Mouse (Mus musculus) stomach, embryonic 15.5 days (tissue): ENCODE data around the gene Tgfbr2. TPM values are rescaled to one million over a fixed set of nuclear protein-coding genes. Genes with fewer than 3 reads are reported as not detected.
A peak's percentile ranks its signal among the peaks of the same experiment; 100 is the strongest.

Source experiments
- ATAC-seq: fragments of 200-750 bp; cut with Nextera tagmentation; 2 replicates; pipeline ENCODE4 v1.8.0; 2017; ENCODE audit warnings: low read depth, moderate number of reproducible peaks, moderate TSS enrichment; ENCODE audit not compliant: insufficient read depth, low FRiP score
- H3K27ac ChIP-seq: fragments of 300-500 bp; sonication (generic); 2 replicates; pipeline ENCODE4 v1.5.1; 2015; ENCODE audit warnings: mild to moderate bottlenecking, inconsistent platforms
- H3K27me3 ChIP-seq: fragments of 300-500 bp; sonication (generic); replicated peaks from 2 replicates; pipeline ENCODE4 v1.6.1; 2015; ENCODE audit warnings: inconsistent platforms
- H3K36me3 ChIP-seq: fragments of 300-500 bp; sonication (generic); 2 replicates; pipeline ENCODE4 v1.6.1; 2015; ENCODE audit warnings: inconsistent platforms
- H3K4me1 ChIP-seq: fragments of 300-500 bp; sonication (generic); 2 replicates; pipeline ENCODE4 v1.6.1; 2015; ENCODE audit warnings: inconsistent platforms
- H3K4me2 ChIP-seq: fragments of 300-500 bp; sonication (generic); 2 replicates; pipeline ENCODE4 v1.6.1; 2015; ENCODE audit warnings: mild to moderate bottlenecking, inconsistent platforms
- H3K4me3 ChIP-seq: fragments of 300-500 bp; sonication (generic); replicated peaks from 2 replicates; pipeline ENCODE4 v1.5.1; 2015; ENCODE audit warnings: inconsistent platforms
- H3K9ac ChIP-seq: fragments of 300-500 bp; sonication (generic); 2 replicates; pipeline ENCODE4 v1.6.1; 2015; ENCODE audit warnings: inconsistent platforms
- H3K9me3 ChIP-seq: fragments of 300-500 bp; sonication (generic); 2 replicates; pipeline ENCODE4 v1.6.1; 2016; ENCODE audit warnings: inconsistent platforms
- WGBS: fragments of 180-500 bp; shearing (Covaris S2); methylation state at CpG from one replicate; pipeline ENCODE4 v1.1.7; 2015; 5-methylcytosine and 5-hydroxymethylcytosine counted together
- polyA plus RNA-seq: library from polyadenylated mRNA; unstranded; fragments of >200 nt; fragmentation: Nextera tagmentation; extraction: Ambion mirVana; gene quantifications from 2 replicates; pipeline ENCODE4 v1.2.1, GENCODE M21; 2015

Gene Tgfbr2
- polyA plus RNA-seq = 30.8 and 32.6 TPM in 2 replicates

DNA sequence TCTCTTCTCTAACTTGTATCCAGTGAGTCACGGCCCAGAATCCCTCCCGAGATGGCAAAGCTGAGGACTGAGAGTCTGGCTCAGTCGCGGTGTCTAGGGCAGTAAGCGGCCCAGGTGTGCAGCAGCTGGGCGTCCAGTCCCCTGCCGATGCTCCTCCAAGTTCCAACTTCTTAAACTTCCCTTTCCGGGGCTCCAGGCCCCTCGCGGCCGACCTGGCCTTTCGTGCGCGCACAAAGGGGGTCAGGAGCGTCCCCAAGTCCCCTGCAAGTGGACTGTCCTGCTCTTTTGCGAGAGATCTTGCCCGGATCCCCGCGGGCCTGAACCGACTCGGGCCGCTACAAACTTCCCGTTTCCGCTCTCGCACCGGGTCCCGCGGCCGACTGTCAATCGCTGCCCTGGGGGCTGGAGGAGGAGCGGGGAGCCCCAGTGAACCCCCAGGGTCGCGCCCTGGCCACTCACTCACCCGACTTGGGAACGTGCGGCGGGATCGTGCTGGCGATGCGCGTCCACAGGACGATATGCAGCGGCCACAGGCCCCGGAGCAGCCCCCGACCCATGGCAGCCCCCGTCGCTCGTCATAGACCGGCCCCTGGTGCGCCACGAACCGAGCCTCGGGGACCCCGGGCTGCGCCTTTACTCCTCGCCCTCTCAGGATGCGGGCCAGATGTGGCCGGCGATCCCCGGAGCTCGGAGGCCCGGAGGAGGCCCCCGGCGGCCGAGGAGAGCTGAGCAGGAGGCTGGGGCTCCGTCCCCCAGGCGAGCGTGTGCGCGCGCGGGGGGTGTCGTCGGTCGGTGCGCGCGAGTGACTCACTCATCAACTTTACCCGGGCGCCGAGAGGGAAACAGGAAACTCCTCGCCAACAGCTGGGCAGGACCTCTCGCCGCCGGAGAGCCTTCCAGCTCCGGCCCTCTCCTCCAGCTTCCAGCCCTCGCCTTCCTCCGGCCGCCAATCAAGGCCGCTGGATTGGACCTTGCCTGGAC is at the start of gene Tgfbr2:
TSS of gene Tgfbr2 (minus strand) at position 880 of the 981 bp plus-strand sequence.
- H3K36me3 ChIP-seq = no peaks in the 10 kb centered on the region
- H3K27ac ChIP-seq = peak within 1 kb of the TSS; percentile 94
- WGBS = under 1% methylated on average over 71 of the region's 90 CpGs
- peak within 1 kb of the TSS; percentile 93 for H3K9ac ChIP-seq
- peaks cover 15% of the 10 kb centered on the region for H3K4me1 ChIP-seq
- H3K4me3 ChIP-seq = peak within 1 kb of the TSS; percentile 78
- no peaks in the 10 kb centered on the region for H3K27me3 ChIP-seq
- peak within 1 kb of the TSS; percentile 67 for H3K4me2 ChIP-seq
- ATAC-seq = peak; percentile 85
- no peaks in the 10 kb centered on the region for H3K9me3 ChIP-seq

DNA sequence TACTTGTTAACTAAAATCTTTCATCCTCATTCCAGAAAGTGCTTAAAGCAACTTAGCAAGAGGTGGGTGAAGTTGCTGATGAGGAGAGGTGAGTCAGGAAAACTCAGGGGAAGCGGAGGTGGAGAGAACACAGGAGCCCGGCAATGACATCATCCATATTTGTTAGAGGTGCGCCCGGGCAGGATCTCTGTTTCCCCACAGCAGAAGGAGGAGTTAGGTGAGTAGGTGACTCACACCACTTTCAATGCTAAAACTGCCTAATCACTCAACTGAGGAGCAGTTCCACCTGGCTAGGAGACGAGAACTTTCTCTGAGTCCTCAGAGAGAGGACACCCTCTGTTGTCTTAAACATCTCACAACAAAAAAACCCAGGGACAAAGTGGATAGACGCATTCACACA is 48.2 kb upstream of the Tgfbr2 start:
- H3K4me2 ChIP-seq = no peak overlapping the region
- peak; percentile 63 for ATAC-seq
- no peak overlapping the region for H3K4me3 ChIP-seq
- no peaks in the 10 kb centered on the region for H3K27me3 ChIP-seq
- no peak overlapping the region for H3K9ac ChIP-seq
- H3K9me3 ChIP-seq = no peaks in the 10 kb centered on the region
- H3K27ac ChIP-seq = no peak overlapping the region
- 51% methylated on average over 6 of the region's 6 CpGs for WGBS
- no peaks in the 10 kb centered on the region for H3K36me3 ChIP-seq
- H3K4me1 ChIP-seq = peaks cover 9% of the 10 kb centered on the region; the same call in 1 of the 2 replicates

DNA sequence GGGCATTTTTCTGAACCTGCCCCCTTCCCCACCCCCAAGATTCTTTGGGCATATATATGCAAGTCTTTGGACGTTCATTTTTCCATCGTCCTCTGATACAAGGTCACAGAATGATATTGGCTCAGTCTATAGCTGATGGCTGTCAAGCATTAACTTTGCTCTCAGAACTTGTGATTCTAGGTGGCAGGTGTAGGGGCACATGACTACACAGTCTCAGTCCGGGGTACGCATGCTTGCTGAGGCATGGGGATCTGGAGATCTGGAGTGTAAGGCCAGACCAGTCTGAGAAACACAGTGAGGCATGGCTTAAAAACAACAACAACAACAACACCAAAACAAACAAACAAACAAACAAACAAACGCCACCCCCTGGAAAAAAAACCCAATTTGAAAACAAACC is 47.5 kb upstream of the Tgfbr2 start:
- no peaks in the 10 kb centered on the region for H3K9me3 ChIP-seq
- H3K4me2 ChIP-seq = no peak overlapping the region
- ATAC-seq = no peak
- no peaks in the 10 kb centered on the region for H3K27me3 ChIP-seq
- 77% methylated on average over 5 of the region's 5 CpGs for WGBS
- H3K27ac ChIP-seq = no peak overlapping the region
- H3K4me3 ChIP-seq = no peak overlapping the region
- peaks cover 9% of the 10 kb centered on the region; the same call in 1 of the 2 replicates for H3K4me1 ChIP-seq
- no peak overlapping the region for H3K9ac ChIP-seq
- H3K36me3 ChIP-seq = no peaks in the 10 kb centered on the region

DNA sequence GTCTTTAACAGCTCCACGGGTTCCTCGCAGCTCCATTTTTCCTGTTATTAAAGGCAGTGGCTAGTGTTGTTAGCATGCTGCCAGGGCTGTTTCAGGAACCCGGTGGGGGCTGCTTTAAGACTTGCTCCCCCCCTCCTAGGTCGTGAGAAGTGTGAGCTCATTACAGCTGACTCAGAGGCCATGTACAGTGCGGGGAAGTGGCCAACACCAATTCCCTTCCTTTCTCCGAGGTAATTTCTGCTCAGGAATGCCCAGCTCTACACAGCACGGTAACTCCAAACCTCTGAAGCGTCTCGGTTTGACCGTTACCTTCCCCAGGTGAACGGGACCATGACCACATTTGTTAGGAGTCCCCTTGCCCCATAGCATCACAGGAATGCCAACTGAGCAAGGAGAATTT is 46.8 kb upstream of the Tgfbr2 start:
- 63% methylated on average over 11 of the region's 11 CpGs for WGBS
- H3K27me3 ChIP-seq = no peaks in the 10 kb centered on the region
- peaks cover 9% of the 10 kb centered on the region; the same call in 1 of the 2 replicates for H3K4me1 ChIP-seq

DNA sequence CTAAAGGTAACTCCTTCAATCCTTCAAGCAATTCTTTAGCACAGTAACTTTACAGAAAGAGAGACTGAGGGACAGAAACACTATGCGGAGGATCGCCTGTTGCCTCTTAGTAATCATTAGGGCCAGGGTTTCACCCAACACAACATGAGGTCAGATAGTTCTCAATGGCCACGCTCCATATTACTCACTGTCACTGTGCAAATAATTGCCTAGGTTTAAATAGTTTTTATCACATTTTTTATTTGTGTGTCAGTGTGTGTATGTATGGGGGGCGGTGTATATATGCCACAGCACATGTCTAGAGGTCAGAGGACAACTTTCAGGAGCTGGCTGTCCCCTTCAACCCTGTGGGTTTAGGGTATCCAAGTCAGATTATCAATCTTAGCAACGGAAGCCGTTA is 46.4 kb upstream of the Tgfbr2 start:
- H3K4me2 ChIP-seq = no peak overlapping the region
- no peak for ATAC-seq
- H3K9me3 ChIP-seq = no peaks in the 10 kb centered on the region
- no peaks in the 10 kb centered on the region for H3K27me3 ChIP-seq
- H3K9ac ChIP-seq = no peak overlapping the region
- no peak overlapping the region for H3K27ac ChIP-seq
- H3K36me3 ChIP-seq = no peaks in the 10 kb centered on the region
- H3K4me1 ChIP-seq = peaks cover 9% of the 10 kb centered on the region; the same call in 1 of the 2 replicates
- no peak overlapping the region for H3K4me3 ChIP-seq
- 73% methylated on average over 6 of the region's 6 CpGs for WGBS

More for the DNA sequence above, 46.8 kb upstream of the Tgfbr2 start:
- no peak overlapping the region for H3K4me3 ChIP-seq
- 0 out of 2 replicates have a peak, but pooled peaks have one; percentile 18 for ATAC-seq
- no peaks in the 10 kb centered on the region for H3K36me3 ChIP-seq
- H3K9me3 ChIP-seq = no peaks in the 10 kb centered on the region
- no peak overlapping the region for H3K4me2 ChIP-seq
- H3K9ac ChIP-seq = no peak overlapping the region
- peak overlapping the region; percentile 14; the same call in 1 of the 2 replicates for H3K27ac ChIP-seq

DNA sequence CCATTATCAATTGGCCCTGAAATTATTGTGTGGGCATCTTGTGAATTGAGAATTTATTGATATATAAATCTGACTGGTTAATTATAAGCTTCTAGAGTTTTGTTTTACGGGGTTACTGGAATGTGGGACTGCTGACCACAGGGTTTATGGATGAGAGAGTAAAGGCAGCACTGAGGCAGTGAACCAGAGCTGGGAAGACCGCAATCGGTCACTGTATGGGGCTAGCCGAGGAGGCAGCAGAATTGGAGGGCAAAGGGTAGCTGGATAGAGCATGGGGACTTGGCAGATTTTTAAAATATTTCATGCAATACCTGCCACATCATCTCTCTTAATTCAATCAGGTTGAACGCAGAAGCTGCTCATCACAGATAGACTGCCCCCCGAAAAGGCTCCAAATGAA is 45.5 kb upstream of the Tgfbr2 start:
- no peak overlapping the region for H3K27ac ChIP-seq
- H3K9me3 ChIP-seq = no peaks in the 10 kb centered on the region
- H3K9ac ChIP-seq = no peak overlapping the region
- no peak for ATAC-seq
- 92% methylated on average over 6 of the region's 6 CpGs for WGBS
- no peaks in the 10 kb centered on the region for H3K36me3 ChIP-seq
- H3K4me1 ChIP-seq = peaks cover 9% of the 10 kb centered on the region; the same call in 1 of the 2 replicates
- H3K4me2 ChIP-seq = no peak overlapping the region
- H3K27me3 ChIP-seq = no peaks in the 10 kb centered on the region
- H3K4me3 ChIP-seq = no peak overlapping the region

DNA sequence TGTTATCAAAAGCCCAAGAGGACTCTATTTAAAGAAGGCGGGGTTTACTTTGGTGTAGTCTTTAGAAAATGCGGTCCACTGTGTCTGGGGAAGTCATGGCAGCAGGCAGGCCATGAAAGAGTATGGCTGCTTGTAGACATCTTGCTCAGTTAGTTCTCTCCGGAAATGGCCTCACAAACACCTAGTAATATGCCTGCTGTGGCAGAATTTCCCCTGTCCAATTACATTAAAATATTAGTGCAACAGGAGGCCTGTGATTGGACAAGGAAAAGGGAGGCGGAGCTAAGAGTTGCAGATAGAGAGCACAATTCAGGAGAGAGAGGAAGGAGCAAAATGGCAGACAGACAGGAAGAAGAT is 45.0 kb upstream of the Tgfbr2 start:
- ATAC-seq = no peak
- WGBS = 82% methylated on average over 4 of the region's 4 CpGs
- no peak overlapping the region for H3K4me2 ChIP-seq
- H3K36me3 ChIP-seq = no peaks in the 10 kb centered on the region
- no peak overlapping the region for H3K4me3 ChIP-seq
- H3K9me3 ChIP-seq = no peaks in the 10 kb centered on the region
- H3K4me1 ChIP-seq = peaks cover 9% of the 10 kb centered on the region; the same call in 1 of the 2 replicates
- H3K27me3 ChIP-seq = no peaks in the 10 kb centered on the region
- H3K9ac ChIP-seq = no peak overlapping the region
- peak overlapping the region; percentile 58; the same call in 1 of the 2 replicates for H3K27ac ChIP-seq

DNA sequence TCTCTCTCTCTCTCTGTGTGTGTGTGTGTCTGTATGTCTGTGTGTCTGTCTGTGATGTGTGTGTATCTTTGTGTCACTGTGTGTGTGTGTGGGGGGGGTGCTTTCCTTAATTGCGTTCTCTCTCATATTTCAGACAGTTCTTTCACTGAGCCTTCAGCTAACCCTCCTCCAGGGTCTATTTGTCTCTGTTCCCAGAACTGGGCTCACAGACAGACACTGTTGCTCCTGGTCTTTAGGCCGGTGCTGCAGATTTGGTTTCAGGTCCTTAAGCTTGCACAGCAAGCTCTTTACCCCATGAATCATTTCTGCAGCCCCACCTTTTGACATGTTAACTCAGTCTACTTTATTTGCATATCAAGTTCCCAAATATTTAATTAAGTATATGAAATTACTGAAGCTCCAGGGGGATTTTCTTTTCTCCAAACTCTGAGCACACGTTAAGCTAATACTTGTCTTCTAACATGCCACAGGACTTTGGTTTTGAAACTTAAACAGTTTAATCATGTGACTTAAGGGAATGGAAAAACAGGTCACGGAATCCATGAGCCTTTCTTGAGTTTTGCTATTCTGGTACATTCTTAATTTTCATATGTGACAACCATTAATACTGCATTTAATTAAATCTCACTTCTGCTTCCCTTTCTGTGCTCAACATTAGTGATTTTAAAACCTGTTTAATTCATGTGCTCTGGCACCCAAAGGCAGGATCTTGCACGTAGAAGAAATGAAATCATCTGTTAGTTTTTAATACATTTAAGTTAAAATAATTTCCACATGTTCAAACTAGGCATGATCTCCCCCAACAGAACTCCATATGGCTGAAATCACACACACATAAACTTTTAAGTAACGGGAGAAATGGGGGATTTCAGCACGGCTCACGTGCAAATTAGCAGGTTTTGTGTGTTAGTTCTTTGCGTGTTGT is 44.3 kb upstream of the Tgfbr2 start:
- H3K4me3 ChIP-seq = no peak overlapping the region
- 47% methylated on average over 9 of the region's 9 CpGs for WGBS
- H3K4me2 ChIP-seq = no peak overlapping the region
- ATAC-seq = no peak
- H3K27me3 ChIP-seq = no peaks in the 10 kb centered on the region
- H3K9me3 ChIP-seq = no peaks in the 10 kb centered on the region
- H3K27ac ChIP-seq = peak overlapping the region; percentile 58
- no peak overlapping the region for H3K9ac ChIP-seq
- no peaks in the 10 kb centered on the region for H3K36me3 ChIP-seq
- H3K4me1 ChIP-seq = peaks cover 9% of the 10 kb centered on the region; the same call in 1 of the 2 replicates

DNA sequence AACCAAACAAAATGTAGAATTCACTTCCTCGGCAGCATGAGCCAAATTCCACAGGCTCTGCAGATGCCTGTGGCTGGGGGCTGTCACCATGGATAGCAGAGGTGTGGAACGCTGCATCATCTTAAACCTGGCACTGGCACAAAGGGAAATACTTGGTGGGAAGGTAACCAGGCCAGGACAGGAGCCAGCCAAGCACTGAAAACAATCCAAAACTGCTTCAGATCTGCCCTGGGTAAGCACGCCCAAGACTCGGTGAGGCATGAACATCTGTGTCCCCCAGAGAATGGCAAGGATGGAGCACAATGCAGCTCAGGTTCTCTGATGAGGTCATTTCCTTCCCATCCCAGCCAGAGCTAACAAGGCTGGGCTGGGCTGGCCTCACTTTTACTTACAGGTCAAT is 43.6 kb upstream of the Tgfbr2 start:
- no peak overlapping the region for H3K4me2 ChIP-seq
- peak overlapping the region; percentile 58 for H3K27ac ChIP-seq
- ATAC-seq = peak; percentile 45; the same call in 1 of the 2 replicates
- H3K4me3 ChIP-seq = no peak overlapping the region
- peaks cover 9% of the 10 kb centered on the region; the same call in 1 of the 2 replicates for H3K4me1 ChIP-seq
- H3K36me3 ChIP-seq = no peaks in the 10 kb centered on the region
- H3K9ac ChIP-seq = no peak overlapping the region
- H3K9me3 ChIP-seq = no peaks in the 10 kb centered on the region
- 28% methylated on average over 4 of the region's 4 CpGs for WGBS
- no peaks in the 10 kb centered on the region for H3K27me3 ChIP-seq

DNA sequence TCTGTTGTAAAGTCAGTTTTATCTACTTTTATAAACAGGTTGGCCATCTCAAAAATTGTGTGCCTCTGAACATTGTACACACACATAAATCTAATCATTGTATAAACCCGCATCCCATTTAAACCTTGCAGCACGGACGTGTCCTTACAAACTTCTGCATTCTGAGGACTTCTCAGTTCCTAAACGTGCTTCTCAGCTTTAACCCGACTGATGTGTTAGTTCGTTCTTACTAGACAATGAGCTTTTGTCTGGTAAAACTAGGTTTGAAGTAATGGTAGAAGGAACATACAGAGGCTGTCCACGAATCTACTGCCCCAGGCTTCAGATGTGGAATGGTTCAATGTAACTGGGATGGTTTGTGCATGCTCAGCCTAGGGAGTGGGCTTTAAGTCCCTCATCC is 41.9 kb upstream of the Tgfbr2 start:
- H3K4me1 ChIP-seq = peaks cover 9% of the 10 kb centered on the region; the same call in 1 of the 2 replicates
- H3K4me3 ChIP-seq = no peak overlapping the region
- no peaks in the 10 kb centered on the region for H3K9me3 ChIP-seq
- H3K36me3 ChIP-seq = no peaks in the 10 kb centered on the region
- WGBS = 79% methylated on average over 7 of the region's 7 CpGs
- H3K9ac ChIP-seq = no peak overlapping the region
- no peak overlapping the region for H3K27ac ChIP-seq
- H3K4me2 ChIP-seq = no peak overlapping the region
- H3K27me3 ChIP-seq = no peaks in the 10 kb centered on the region
- ATAC-seq = no peak

DNA sequence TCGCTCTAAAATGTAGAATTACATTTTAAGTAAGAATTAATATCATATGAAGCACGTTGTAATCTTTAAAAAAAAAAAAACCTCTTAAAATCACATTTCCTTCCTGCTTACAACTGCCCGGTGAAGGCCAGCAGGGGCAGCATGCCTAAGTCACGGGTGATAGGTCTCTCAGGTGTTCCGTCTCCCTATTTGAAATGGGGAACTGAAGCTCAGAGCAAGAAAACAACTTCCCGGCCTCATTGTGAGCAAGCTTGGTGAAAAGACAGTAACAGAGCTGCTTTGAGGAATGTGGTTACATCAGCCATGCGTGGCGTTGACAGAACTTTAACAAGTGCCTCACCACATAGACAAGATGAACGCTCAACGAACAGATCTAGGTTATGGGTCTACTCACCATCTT is 41.5 kb upstream of the Tgfbr2 start:
- Histone ChIP-seq H3K36me3 (no peaks in the 10 kb centered on the region), H3K4me3 (no peak overlapping the region), H3K9ac (no peak overlapping the region), H3K4me2 (no peak overlapping the region), H3K9me3 (no peaks in the 10 kb centered on the region), H3K4me1 (peaks cover 9% of the 10 kb centered on the region; the same call in 1 of the 2 replicates), H3K27me3 (no peaks in the 10 kb centered on the region), H3K27ac (no peak overlapping the region)
- ATAC-seq = no peak
- WGBS = 81% methylated on average over 10 of the region's 10 CpGs
